Mouse (Mus musculus) ES-Bruce4 (cell line): ENCODE data around the gene Atp8b3.

Source experiments
- CTCF ChIP-seq: IDR thresholded peaks from one replicate; pipeline ENCODE4 v1.8.1; 2011; ENCODE audit warnings: low read depth, low read length
- EP300 ChIP-seq: IDR thresholded peaks from 2 replicates; pipeline ENCODE4 v1.6.1; 2011; ENCODE audit warnings: low read depth, low read length; ENCODE audit not compliant: insufficient read depth
- POLR2A ChIP-seq: IDR thresholded peaks from one replicate; pipeline ENCODE4 v1.8.1; 2011; ENCODE audit warnings: low read length; ENCODE audit not compliant: insufficient read depth

GRCm38 (mm10) chr10:80584642-80585552, 46.0 kb upstream of the Atp8b3 start:
- no peak for TF ChIP-seq POLR2A
- TF ChIP-seq CTCF, result no peak
- no peak for TF ChIP-seq EP300
